Mouse (Mus musculus): ENCODE results near the gene Ap3b2.
"Not testable (repeated sequence)": the region's sequence is repeated elsewhere in the genome, so short reads cannot be mapped to it uniquely, and the experiment has no call there.

Ap3b2 gene

GRCm38 (mm10) chr7:81478261-81478660 lies 15.5 kb downstream of the Ap3b2 start:
- DNase-seq (ENCODE audit: low read depth in 2 of 2, low spot score in 2 of 2): not testable (repeated sequence)

GRCm38 (mm10) chr7:81476833-81477232 lies 16.9 kb downstream of the Ap3b2 start:
- DNase-seq (ENCODE audit: low read depth in 2 of 2, low spot score in 2 of 2): no peak

- DNase-seq (ENCODE audit: low read depth in 2 of 2, low spot score in 2 of 2): no peak
These were observed 18.5 kb downstream of the Ap3b2 start for GRCm38 (mm10) chr7:81475221-81475620.

GRCm38 (mm10) chr7:81464906-81465450 lies 28.7 kb downstream of the Ap3b2 start:
- DNase-seq (ENCODE audit: low read depth in 2 of 2, low spot score in 2 of 2): no peak

- no peak for DNase-seq (ENCODE audit: low read depth in 2 of 2, low spot score in 2 of 2)
These were observed 29.6 kb downstream of the Ap3b2 start for GRCm38 (mm10) chr7:81464116-81464515.

- no peak for DNase-seq (ENCODE audit: low read depth in 2 of 2, low spot score in 2 of 2)
These were observed 30.9 kb downstream of the Ap3b2 start for GRCm38 (mm10) chr7:81462815-81463214.

GRCm38 (mm10) chr7:81455155-81455651 lies 38.5 kb downstream of the Ap3b2 start, which contains the start of gene Cpeb1:
TSS of gene Cpeb1 (minus strand) at chr7:81455465.
- no peak for DNase-seq (ENCODE audit: low read depth in 2 of 2, low spot score in 2 of 2)

- DNase-seq (ENCODE audit: low read depth in 2 of 2, low spot score in 2 of 2): no peak
These were observed 39.2 kb downstream of the Ap3b2 start for GRCm38 (mm10) chr7:81454331-81455039.

GRCm38 (mm10) chr7:81453443-81454274 lies 40.1 kb downstream of the Ap3b2 start:
- DNase-seq (ENCODE audit: low read depth in 2 of 2, low spot score in 2 of 2): no peak

GRCm38 (mm10) chr7:81452971-81453441 lies 40.7 kb downstream of the Ap3b2 start:
- DNase-seq (ENCODE audit: low read depth in 2 of 2, low spot score in 2 of 2): no peak

All from CD8-positive naive resting alpha-beta T cell, adult 2 months (primary cell).